Mouse (Mus musculus) duodenum, adult 2 months (tissue): ENCODE data around the gene Lrrc56. TPM values are rescaled to one million over a fixed set of nuclear protein-coding genes. Genes with fewer than 3 reads are reported as not detected.

Experiments
- polyA plus RNA-seq: library from polyadenylated mRNA; depleted of rRNA; stranded (reverse); fragments of >200 nt; gene quantifications from 2 replicates; pipeline ENCODE4 v1.2.3, GENCODE M21; 2012; ENCODE audit warnings: low replicate concordance; rRNA removed

Gene Lrrc56
- polyA plus RNA-seq, result 6.5 and 9.6 TPM in 2 replicates

GRCm38 (mm10) chr7:141193948-141194347 lies at the start of gene Lrrc56, which contains the start of gene Hras:
TSS of gene Lrrc56 (plus strand) at chr7:141194157.
TSS of gene Hras (minus strand) at chr7:141194005.

DNA sequence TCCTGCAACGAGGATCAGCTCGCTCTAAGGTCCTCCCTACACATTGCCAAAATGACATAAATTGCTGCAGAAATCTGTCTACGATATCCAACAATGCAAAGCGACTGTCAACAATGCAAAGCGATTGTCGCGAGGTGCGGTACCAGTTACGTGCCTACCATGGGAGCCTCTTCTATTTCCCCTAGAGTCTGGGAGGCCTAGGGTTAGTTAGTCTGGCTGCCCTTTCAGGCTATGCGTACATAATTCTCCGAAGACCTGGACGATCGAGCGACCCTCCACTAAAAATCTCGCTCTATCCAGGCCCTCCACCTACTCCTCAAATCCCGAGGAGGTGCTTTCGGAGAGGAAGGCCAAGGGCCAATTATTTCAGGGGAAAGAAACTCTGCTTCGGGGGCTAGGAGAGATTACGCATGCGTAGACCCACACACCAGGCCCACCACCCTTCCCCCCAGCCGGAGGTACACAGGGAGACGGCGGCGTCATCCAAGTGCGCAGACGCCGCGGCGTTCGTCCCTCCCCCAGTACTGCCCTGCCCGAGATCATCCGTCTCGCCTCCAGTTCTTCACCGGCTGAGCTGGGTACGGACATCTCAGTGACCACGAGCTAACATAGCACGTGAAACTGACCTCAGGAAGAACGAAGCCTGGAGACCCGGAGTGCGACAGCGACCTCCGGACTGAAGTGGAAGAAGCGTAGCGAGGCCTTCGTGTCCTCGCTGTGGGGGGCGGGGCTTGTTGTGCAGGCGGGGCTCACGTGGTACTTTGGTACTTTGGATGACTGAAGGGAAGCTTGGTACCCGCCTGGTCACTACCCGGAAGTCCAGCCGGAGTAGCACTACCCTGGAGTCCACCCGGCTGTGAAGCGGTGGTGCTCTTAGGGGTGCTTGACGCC lies 21.6 kb upstream of the Lrrc56 start, which contains the start of gene Rnh1:
Rnh1 (minus strand) TSS at position 742 of the 891 bp plus-strand sequence.

GRCm38 (mm10) chr7:141213605-141214235 lies 19.8 kb downstream of the Lrrc56 start, which contains the start of gene Lmntd2:
TSS of gene Lmntd2 (minus strand) at chr7:141214080.

DNA sequence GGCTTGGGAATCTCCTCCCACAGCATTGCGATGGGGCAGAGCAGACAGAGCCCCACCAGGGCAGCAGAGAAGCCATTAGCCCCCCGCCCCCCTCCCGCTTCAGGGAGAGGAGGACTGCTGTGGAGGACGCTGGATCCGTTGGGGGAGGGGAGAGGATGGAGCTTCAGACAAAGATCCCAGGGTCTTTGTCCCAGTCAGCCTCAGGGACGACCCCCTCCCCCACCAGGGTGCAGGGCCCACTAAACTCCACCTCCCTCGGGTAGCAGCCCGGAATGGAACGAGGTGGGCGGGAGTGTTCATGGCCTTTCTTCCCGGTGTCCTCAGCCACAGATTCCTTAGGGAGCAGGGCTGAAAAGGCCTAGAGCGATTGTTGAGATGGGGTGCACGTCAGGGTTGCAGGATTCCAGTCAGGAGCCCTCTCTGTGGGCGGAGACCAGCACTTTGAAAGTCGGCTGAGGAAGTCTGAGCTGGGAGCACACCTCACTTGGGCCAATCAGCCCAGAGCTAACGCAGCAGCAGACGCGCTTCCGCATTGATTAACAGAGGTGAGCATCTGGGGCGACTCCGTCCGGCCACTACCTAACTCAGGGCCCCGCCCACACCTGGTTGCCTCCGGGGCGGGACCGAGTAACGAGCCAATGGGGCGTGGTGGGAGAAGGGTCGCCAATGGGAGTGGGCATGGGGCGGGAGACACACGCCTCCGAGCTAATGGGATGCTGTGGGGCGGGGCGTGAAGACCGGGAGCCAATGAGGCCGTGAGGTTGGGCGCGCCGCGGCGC lies 21.3 kb downstream of the Lrrc56 start, which contains the start of gene Rassf7:
Rassf7 (plus strand) TSS at position 760 of the 779 bp plus-strand sequence.

DNA sequence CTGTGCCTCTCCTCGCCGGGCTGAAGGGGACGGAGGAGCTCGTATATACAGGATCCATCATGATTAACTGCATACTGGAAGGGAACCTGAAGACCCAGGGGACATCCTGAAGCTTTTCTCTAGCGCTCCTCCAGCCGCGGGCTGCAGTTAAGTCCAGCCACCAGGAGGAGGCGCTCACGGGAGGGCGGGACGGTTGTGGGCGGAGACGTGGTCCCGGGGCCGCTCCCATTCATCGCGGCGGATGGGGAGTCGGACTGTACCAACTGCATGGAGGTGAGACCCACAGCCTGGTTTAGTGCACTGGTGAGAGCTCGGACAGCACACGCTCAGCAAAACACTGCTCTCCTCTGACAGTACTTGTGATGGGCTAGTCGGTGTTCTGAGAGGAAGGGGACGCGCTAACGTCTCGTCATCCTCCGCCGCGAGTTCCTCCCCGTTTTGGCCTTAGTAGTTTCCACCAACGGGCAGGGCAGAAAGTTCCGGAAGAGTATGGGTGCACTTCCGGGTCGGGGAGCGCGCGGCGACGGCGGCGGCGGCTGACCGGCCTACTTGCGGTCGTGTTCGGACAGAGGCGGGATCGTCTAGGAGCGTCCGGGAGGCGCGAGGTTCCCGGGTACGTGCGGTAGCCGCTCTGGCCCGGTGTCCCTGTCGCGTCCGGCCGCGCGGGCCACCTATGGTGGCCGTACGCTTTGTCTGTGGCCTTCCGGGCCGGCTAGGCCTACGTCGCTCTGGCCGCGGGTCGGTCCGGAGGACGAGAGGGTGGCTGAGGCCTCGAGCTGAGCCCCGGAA lies 34.5 kb downstream of the Lrrc56 start, which contains the start of gene Phrf1:
Phrf1 (plus strand) TSS at position 506 of the 789 bp plus-strand sequence.

Other genes with a start within 250 kb of the Lrrc56 start
- gene Ifitm5, start 243.9 kb upstream of the Lrrc56 start, polyA plus RNA-seq, result 1.1 and 1.3 TPM in 2 replicates
- not detected in 2 replicates for gene Gm45717, start 238.2 kb upstream of the Lrrc56 start, polyA plus RNA-seq
- gene Ifitm2, start 238.2 kb upstream of the Lrrc56 start, polyA plus RNA-seq, result 322 and 327 TPM in 2 replicates
- gene Ifitm1, start 226.9 kb upstream of the Lrrc56 start, polyA plus RNA-seq, result 69.2 and 79.8 TPM in 2 replicates
- gene Ifitm3, start 183.4 kb upstream of the Lrrc56 start, polyA plus RNA-seq, result 90.0 and 119 TPM in 2 replicates
- 0.75 and 2.8 TPM in 2 replicates for gene Ifitm6, start 176.2 kb upstream of the Lrrc56 start, polyA plus RNA-seq
- gene Gm17387, start 165.0 kb upstream of the Lrrc56 start, polyA plus RNA-seq, result not detected in 2 replicates
- gene B4galnt4, start 133.1 kb upstream of the Lrrc56 start, polyA plus RNA-seq, result 12.4 and 24.8 TPM in 2 replicates
- 124 and 153 TPM in 2 replicates for gene Pkp3, start 115.9 kb upstream of the Lrrc56 start, polyA plus RNA-seq
- gene Sigirr, start 93.6 kb upstream of the Lrrc56 start, polyA plus RNA-seq, result 36.7 and 51.6 TPM in 2 replicates
- 63.8 and 73.8 TPM in 2 replicates for gene Ano9, start 76.4 kb upstream of the Lrrc56 start, polyA plus RNA-seq
- gene Ptdss2, start 71.8 kb upstream of the Lrrc56 start, polyA plus RNA-seq, result 22.2 and 35.2 TPM in 2 replicates
- gene Rnh1, start 21.3 kb upstream of the Lrrc56 start, polyA plus RNA-seq, result 101 and 118 TPM in 2 replicates
- 42.6 and 50.0 TPM in 2 replicates for gene Hras, start 152 bp upstream of the Lrrc56 start, polyA plus RNA-seq
- 9.3 and 10.1 TPM in 2 replicates for gene Lmntd2, start 19.9 kb downstream of the Lrrc56 start, polyA plus RNA-seq
- 141 and 227 TPM in 2 replicates for gene Rassf7, start 21.7 kb downstream of the Lrrc56 start, polyA plus RNA-seq
- gene Phrf1, start 34.6 kb downstream of the Lrrc56 start, polyA plus RNA-seq, result 28.2 and 33.6 TPM in 2 replicates
- 130 and 684 TPM in 2 replicates for gene Irf7, start 72.3 kb downstream of the Lrrc56 start, polyA plus RNA-seq
- 584 and 1,633 TPM in 2 replicates for gene Cdhr5, start 82.6 kb downstream of the Lrrc56 start, polyA plus RNA-seq
- 313 and 900 TPM in 2 replicates for gene Sct, start 85.0 kb downstream of the Lrrc56 start, polyA plus RNA-seq
- 0.08 and 0.33 TPM in 2 replicates for gene Drd4, start 97.8 kb downstream of the Lrrc56 start, polyA plus RNA-seq
- gene Deaf1, start 133.5 kb downstream of the Lrrc56 start, polyA plus RNA-seq, result 25.6 and 42.3 TPM in 2 replicates
- 17.7 and 21.9 TPM in 2 replicates for gene Tmem80, start 133.6 kb downstream of the Lrrc56 start, polyA plus RNA-seq
- gene Eps8l2, start 144.7 kb downstream of the Lrrc56 start, polyA plus RNA-seq, result 289 and 479 TPM in 2 replicates
- gene Taldo1, start 198.0 kb downstream of the Lrrc56 start, polyA plus RNA-seq, result 174 and 342 TPM in 2 replicates
- gene Gatd1, start 220.0 kb downstream of the Lrrc56 start, polyA plus RNA-seq, result 22.6 and 44.4 TPM in 2 replicates
- 1.1 TPM in 2 replicates for gene Cend1, start 235.3 kb downstream of the Lrrc56 start, polyA plus RNA-seq
- gene Slc25a22, start 243.7 kb downstream of the Lrrc56 start, polyA plus RNA-seq, result 93.2 and 420 TPM in 2 replicates
- gene Pidd1, start 249.9 kb downstream of the Lrrc56 start, polyA plus RNA-seq, result 9.0 and 12.6 TPM in 2 replicates